Mouse (Mus musculus): ENCODE results near the gene Trim44. TPM values are rescaled to one million over a fixed set of nuclear protein-coding genes. Genes with fewer than 3 reads are reported as not detected.
A peak's percentile ranks its signal among the peaks of the same experiment; 100 is the strongest.

Trim44 gene
- polyA plus RNA-seq, 1 experiment = 108 TPM

DNA sequence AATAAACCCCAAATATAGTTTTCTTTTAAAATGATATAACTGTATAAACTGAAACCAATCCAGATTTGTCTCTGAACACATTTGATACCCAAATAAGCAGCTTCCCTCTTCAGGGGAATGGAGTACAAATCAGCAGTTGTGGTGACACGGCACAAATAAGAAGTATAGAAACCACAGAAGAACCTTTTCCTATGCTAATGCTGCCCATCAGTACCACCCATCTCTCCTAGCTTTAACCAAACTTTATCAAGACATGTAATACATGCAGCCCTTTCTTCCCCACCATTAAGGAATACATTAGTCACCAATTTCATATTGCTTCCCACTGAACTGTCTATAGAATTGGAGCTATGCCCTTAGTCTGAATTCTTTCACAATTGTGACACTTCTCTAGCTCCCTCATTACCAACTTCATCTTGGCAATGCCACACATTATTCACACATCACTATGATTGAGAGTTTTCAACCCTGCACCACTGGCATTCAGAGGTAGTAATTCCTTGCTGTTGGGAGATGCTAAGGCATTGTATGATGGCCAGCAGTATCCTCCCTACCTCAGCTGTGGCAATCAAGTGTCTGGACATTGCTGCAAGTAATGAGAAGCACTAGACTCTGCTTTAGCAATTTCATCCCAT lies 44.6 kb downstream of the Trim44 start:
- Histone ChIP-seq H3K27ac (ENCODE audit: insufficient read depth, low read depth, low read length) (peak overlapping the region; percentile 52; the same call in 1 of the 2 replicates), H3K4me3 (ENCODE audit: insufficient read depth, low read depth, low read length) (no peak overlapping the region), H3K4me1 (ENCODE audit: control insufficient read depth, insufficient read depth, low read length) (peaks cover 2% of the 10 kb centered on the region; the same call in 1 of the 2 replicates)
- TF ChIP-seq CTCF (IDR thresholded peaks at IDR 0.05; ENCODE audit: insufficient read depth, low read depth, low read length) (no peak), POLR2A (IDR thresholded peaks at IDR 0.05; ENCODE audit: insufficient read depth, low read depth, low read length) (no peak)
- 28% methylated on average over 1 of the region's 1 CpGs for WGBS

DNA sequence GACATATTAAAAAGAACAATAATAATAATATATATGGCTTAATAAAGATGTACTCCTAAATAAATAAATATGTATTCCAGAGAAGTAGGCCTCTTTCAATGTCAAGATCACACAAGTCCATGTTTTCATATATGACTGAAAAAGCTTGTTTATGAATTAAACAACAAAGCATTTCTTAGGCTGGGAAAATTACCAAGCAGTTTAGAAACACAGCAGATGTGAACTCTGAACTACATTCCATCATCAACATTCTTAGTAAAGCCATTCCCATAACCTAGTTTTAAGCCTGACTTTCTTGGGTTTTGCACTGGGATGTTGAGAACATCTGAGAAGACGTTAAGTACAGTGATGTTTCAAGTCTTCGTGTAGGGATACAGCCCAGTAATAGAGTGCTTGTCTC lies 45.4 kb downstream of the Trim44 start:
- WGBS = 23% methylated on average over 2 of the region's 2 CpGs
- H3K4me1 ChIP-seq (ENCODE audit: control insufficient read depth, insufficient read depth, low read length) = no peaks in the 10 kb centered on the region; the same call in 1 of the 2 replicates
- TF ChIP-seq POLR2A (IDR thresholded peaks at IDR 0.05; ENCODE audit: insufficient read depth, low read depth, low read length) (no peak), CTCF (IDR thresholded peaks at IDR 0.05; ENCODE audit: insufficient read depth, low read depth, low read length) (no peak)
- no peak overlapping the region for H3K27ac ChIP-seq (ENCODE audit: insufficient read depth, low read depth, low read length)
- H3K4me3 ChIP-seq (ENCODE audit: insufficient read depth, low read depth, low read length) = no peak overlapping the region

DNA sequence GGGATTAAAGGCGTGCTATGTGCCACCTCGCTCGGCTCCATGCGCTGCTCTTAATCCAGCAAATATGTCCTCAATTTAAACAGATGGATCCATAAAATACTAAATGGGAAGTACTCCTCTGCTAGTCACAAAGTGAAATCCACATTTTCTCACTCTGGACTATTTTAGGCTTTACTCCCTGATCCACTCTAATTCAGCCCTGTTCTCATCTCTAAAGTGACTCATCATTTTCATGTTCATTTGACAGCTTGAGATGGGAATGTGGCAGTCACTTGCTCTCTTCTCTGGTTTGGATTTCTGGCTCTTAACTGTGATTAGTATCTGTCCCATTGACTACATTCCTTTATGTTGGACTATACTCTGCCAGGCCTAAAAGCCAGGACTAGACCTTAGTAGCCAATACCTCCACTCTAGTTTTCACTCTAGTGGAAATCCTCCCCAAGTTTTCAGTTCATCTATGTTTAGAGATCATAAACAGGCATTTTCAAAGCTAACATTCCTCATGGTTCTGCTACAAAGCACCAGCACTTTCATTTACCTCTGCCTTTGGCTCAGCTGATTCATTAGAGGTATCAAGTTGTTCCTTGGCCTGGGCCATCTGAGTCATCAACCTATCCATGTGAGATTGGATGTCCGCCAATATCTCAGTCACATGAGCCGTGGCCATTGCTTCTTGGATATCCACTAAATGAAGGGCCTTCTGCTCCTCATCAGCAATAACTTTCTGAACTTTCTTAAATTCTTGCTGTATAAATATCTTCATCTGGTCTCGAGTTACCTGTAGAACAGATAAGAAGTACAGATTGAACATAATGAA lies 50.5 kb downstream of the Trim44 start:
- 93% methylated on average over 7 of the region's 7 CpGs for WGBS

DNA sequence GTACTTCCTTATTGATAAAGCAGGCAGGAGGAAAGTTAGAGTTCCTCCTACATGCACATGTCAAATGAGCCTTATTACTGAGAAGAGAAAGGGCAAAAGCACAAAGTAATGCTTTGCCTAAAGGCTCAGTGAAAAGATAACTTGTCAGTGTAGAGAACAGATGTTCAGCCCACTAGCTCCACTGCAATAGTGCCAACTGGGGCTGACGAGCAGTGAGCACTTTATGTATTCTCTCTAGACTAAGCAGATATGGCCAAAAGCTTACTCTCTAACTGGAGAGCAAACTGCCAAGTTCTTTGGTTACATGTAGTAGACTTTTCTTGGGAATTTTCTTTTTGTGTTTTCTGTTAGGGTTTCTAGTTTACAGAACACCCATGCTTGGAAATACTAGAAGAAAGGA lies 53.6 kb downstream of the Trim44 start:
- 14% methylated on average over 1 of the region's 1 CpGs for WGBS
- no peak overlapping the region for H3K4me3 ChIP-seq (ENCODE audit: insufficient read depth, low read depth, low read length)
- no peak overlapping the region for H3K27ac ChIP-seq (ENCODE audit: insufficient read depth, low read depth, low read length)
- TF ChIP-seq POLR2A (IDR thresholded peaks at IDR 0.05; ENCODE audit: insufficient read depth, low read depth, low read length) (no peak), CTCF (IDR thresholded peaks at IDR 0.05; ENCODE audit: insufficient read depth, low read depth, low read length) (no peak)
- H3K4me1 ChIP-seq (ENCODE audit: control insufficient read depth, insufficient read depth, low read length) = no peaks in the 10 kb centered on the region; the same call in 1 of the 2 replicates

More for the DNA sequence above, 50.5 kb downstream of the Trim44 start:
- no peak overlapping the region for H3K4me3 ChIP-seq (ENCODE audit: insufficient read depth, low read depth, low read length)
- TF ChIP-seq POLR2A (IDR thresholded peaks at IDR 0.05; ENCODE audit: insufficient read depth, low read depth, low read length) = no peak
- no peak for TF ChIP-seq CTCF (IDR thresholded peaks at IDR 0.05; ENCODE audit: insufficient read depth, low read depth, low read length)
- H3K4me1 ChIP-seq (ENCODE audit: control insufficient read depth, insufficient read depth, low read length) = no peaks in the 10 kb centered on the region; the same call in 1 of the 2 replicates
- no peak overlapping the region for H3K27ac ChIP-seq (ENCODE audit: insufficient read depth, low read depth, low read length)

DNA sequence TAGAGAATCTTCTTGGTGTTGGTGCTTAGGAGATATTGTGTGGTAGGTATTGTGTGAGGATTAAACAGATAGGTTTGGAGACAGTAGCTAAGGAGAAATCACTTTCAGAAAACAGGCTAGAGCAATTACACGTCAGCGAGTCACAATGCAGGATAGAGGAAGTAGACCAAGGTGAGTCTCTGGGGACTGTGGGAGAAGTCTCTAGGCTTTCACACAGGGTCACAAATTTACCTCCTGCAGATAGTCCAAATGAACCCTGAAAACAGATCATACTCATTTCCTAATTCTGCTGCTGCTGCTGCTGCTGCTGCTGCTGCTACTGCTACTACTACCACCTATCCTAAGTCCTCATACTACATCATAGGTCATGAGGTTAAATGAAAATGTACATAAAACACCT lies 66.2 kb downstream of the Trim44 start:
- Histone ChIP-seq H3K4me3 (ENCODE audit: insufficient read depth, low read depth, low read length) (no peak overlapping the region), H3K27ac (ENCODE audit: insufficient read depth, low read depth, low read length) (peak overlapping the region; percentile 69; the same call in 1 of the 2 replicates), H3K4me1 (ENCODE audit: control insufficient read depth, insufficient read depth, low read length) (0 out of 2 replicates have a peak, but pooled peaks cover 2% of the 10 kb centered on the region)
- no peak for TF ChIP-seq POLR2A (IDR thresholded peaks at IDR 0.05; ENCODE audit: insufficient read depth, low read depth, low read length)
- no peak for TF ChIP-seq CTCF (IDR thresholded peaks at IDR 0.05; ENCODE audit: insufficient read depth, low read depth, low read length)
- 60% methylated on average over 2 of the region's 2 CpGs for WGBS

DNA sequence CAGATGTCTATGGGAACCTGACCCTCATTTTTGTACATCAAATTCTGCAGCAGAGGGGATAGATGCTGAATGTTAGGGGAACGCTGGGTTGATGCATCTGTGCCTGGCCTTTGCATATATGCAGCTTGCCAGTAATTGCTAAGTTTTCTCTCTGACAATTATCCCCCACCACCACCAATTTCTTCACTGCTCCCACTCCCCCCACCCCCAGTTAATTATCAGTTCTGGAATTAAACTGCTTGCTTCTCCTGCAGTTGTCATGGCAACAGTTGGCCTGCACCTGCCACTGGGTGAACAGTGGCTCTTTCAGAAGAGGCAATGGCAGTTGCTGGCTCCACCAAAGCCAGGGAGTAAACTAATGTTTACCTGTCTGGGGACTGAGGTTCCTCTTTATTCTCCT lies 70.8 kb downstream of the Trim44 start:
- WGBS = 31% methylated on average over 1 of the region's 1 CpGs

DNA sequence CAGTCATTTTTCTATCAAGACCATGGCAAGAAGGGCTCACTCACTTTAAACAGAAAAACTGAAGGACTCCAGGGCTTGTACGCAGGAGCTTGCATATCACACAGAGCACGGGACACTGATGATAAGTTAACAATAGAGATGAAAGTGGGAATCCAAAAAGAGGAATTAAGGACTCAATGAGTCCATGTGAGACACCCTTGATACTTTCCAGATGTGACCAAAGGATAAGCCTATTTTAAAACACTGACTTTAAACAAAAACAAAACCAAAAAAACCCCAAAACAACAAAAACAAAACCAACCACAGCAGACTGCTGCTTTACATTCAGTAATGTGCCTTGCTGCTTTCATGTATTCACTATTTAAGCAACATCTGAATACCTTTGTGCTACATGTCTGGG lies 75.7 kb downstream of the Trim44 start:
- TF ChIP-seq POLR2A (IDR thresholded peaks at IDR 0.05; ENCODE audit: insufficient read depth, low read depth, low read length) (no peak), CTCF (IDR thresholded peaks at IDR 0.05; ENCODE audit: insufficient read depth, low read depth, low read length) (no peak)
- WGBS = 74% methylated on average over 2 of the region's 2 CpGs
- Histone ChIP-seq H3K4me3 (ENCODE audit: insufficient read depth, low read depth, low read length) (no peak overlapping the region), H3K4me1 (ENCODE audit: control insufficient read depth, insufficient read depth, low read length) (0 out of 2 replicates have a peak, but pooled peaks cover 1% of the 10 kb centered on the region), H3K27ac (ENCODE audit: insufficient read depth, low read depth, low read length) (no peak overlapping the region)

More for the DNA sequence above, 70.8 kb downstream of the Trim44 start:
- TF ChIP-seq POLR2A (IDR thresholded peaks at IDR 0.05; ENCODE audit: insufficient read depth, low read depth, low read length) (no peak), CTCF (IDR thresholded peaks at IDR 0.05; ENCODE audit: insufficient read depth, low read depth, low read length) (no peak)
- Histone ChIP-seq H3K4me3 (ENCODE audit: insufficient read depth, low read depth, low read length) (no peak overlapping the region), H3K27ac (ENCODE audit: insufficient read depth, low read depth, low read length) (peak overlapping the region; percentile 96), H3K4me1 (ENCODE audit: control insufficient read depth, insufficient read depth, low read length) (0 out of 2 replicates have a peak, but pooled peaks cover 2% of the 10 kb centered on the region)

DNA sequence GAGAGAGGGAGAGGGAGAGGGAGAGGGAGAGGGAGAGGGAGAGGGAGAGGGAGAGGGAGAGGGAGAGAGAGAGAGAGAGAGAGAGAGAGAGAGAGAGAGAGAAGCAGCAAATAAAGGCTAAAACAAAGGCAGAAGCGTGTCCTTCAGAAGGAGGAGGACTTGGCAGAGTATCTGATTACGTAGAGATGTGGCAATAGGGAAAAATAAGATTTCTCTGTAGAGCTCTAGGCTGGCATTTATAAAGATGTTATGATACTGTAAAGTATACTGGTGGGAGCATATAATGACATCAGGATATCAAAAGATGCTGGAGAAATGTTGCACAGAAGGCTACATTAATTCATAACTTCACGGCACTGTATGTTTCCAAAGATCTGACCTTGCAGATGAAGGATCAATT lies 76.5 kb downstream of the Trim44 start:
- TF ChIP-seq POLR2A (IDR thresholded peaks at IDR 0.05; ENCODE audit: insufficient read depth, low read depth, low read length) (no peak), CTCF (IDR thresholded peaks at IDR 0.05; ENCODE audit: insufficient read depth, low read depth, low read length) (no peak)
- WGBS = 75% methylated on average over 3 of the region's 3 CpGs
- H3K4me1 ChIP-seq (ENCODE audit: control insufficient read depth, insufficient read depth, low read length) = no peaks in the 10 kb centered on the region
- H3K27ac ChIP-seq (ENCODE audit: insufficient read depth, low read depth, low read length) = no peak overlapping the region
- H3K4me3 ChIP-seq (ENCODE audit: insufficient read depth, low read depth, low read length) = no peak overlapping the region

DNA sequence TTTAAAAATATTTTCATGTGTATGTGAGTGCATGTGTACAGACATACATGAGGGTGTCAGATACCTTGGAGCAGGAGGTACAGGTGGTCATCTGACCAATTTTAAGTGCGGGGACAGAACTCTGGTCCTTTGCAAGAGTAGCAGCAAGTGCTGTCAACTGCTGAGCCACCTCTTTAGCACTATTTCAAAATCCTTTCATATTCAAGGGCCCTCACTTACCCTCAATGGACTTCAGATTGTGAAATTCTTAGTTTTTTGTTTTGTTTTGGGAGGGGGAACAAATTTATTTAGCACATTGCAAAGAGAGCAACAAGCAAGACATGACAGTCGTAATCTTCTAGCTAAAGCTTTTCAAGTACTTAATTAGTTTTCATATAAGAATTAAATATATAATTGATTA lies 81.7 kb downstream of the Trim44 start:
- Histone ChIP-seq H3K4me3 (ENCODE audit: insufficient read depth, low read depth, low read length) (no peak overlapping the region), H3K4me1 (ENCODE audit: control insufficient read depth, insufficient read depth, low read length) (peaks cover under 1% of the 10 kb centered on the region; the same call in 1 of the 2 replicates), H3K27ac (ENCODE audit: insufficient read depth, low read depth, low read length) (no peak overlapping the region)
- TF ChIP-seq CTCF (IDR thresholded peaks at IDR 0.05; ENCODE audit: insufficient read depth, low read depth, low read length) (no peak), POLR2A (IDR thresholded peaks at IDR 0.05; ENCODE audit: insufficient read depth, low read depth, low read length) (no peak)
- WGBS = 98% methylated on average over 2 of the region's 2 CpGs
